Mouse (Mus musculus) cerebellum, adult 2 months (tissue): Measurements from ENCODE around the gene Fkbp1b. TPM values are rescaled to one million over a fixed set of nuclear protein-coding genes. Genes with fewer than 3 reads are reported as not detected.
"Not testable (repeated sequence)": the region's sequence is repeated elsewhere in the genome, so short reads cannot be mapped to it uniquely, and the experiment has no call there.

ENCODE experiments used
- DNase-seq, 2 experiments: peaks; one replicate each; pipeline ENCODE4 v3.0.0; 2021
- H3K27ac ChIP-seq: fragments of 200-500 bp; 2 replicates; pipeline ENCODE4 v1.5.1; 2012; ENCODE audit warnings: low read length, control low read depth, inconsistent platforms; ENCODE audit not compliant: insufficient read depth
- H3K27me3 ChIP-seq: fragments of 200-500 bp; 2 replicates; pipeline ENCODE4 v1.6.1; 2012; ENCODE audit warnings: inconsistent platforms, mild to moderate bottlenecking, low read length, moderate library complexity; ENCODE audit not compliant: control insufficient read depth, insufficient read depth
- H3K4me1 ChIP-seq: fragments of 200-500 bp; 2 replicates; pipeline ENCODE4 v1.6.1; 2011; ENCODE audit warnings: low read length; ENCODE audit not compliant: control insufficient read depth, insufficient read depth
- H3K4me3 ChIP-seq: fragments of 200-500 bp; replicated peaks from 2 replicates; pipeline ENCODE3; 2011; ENCODE audit warnings: mild to moderate bottlenecking, low read depth, low read length, control low read depth; ENCODE audit not compliant: insufficient read depth
- CTCF ChIP-seq: fragments of 200-500 bp; IDR thresholded peaks from 2 replicates; pipeline ENCODE4 v1.5.1; 2011; ENCODE audit warnings: low read depth, mild to moderate bottlenecking, control low read depth, low read length, moderate library complexity, borderline replicate concordance; ENCODE audit not compliant: insufficient read depth
- POLR2A ChIP-seq: fragments of 200-500 bp; IDR thresholded peaks from 2 replicates; pipeline ENCODE4 v1.6.1; 2011; ENCODE audit warnings: low read length, control low read depth, borderline replicate concordance; ENCODE audit not compliant: insufficient read depth
- WGBS: fragments of 180-500 bp; shearing (Covaris S2); methylation state at CpG from one replicate; pipeline ENCODE4 v1.1.7; 2018; 5-methylcytosine and 5-hydroxymethylcytosine counted together
- polyA plus RNA-seq: library from polyadenylated mRNA; depleted of rRNA; stranded (reverse); fragments of >200 nt; gene quantifications from 2 replicates; pipeline ENCODE4 v1.2.3, GENCODE M21; 2012; rRNA removed

Fkbp1b gene
- polyA plus RNA-seq = 56.1 and 66.9 TPM in 2 replicates

GRCm38 (mm10) chr12:4841392-4841887 is at the start of gene Fkbp1b:
TSS of gene Fkbp1b (minus strand) at chr12:4841591.
- WGBS = under 1% methylated on average over 37 of the region's 37 CpGs
- DNase-seq = peak; percentile 71 to 72
- no peak within 1 kb of the TSS for H3K27ac ChIP-seq
- TF ChIP-seq CTCF (no peak), POLR2A (0 out of 2 replicates have a peak, but pooled peaks have one; percentile 5)
- no peaks in the 10 kb centered on the region; the same call in 1 of the 2 replicates for H3K4me1 ChIP-seq
- H3K27me3 ChIP-seq = no peaks in the 10 kb centered on the region
- peak within 1 kb of the TSS; percentile 59 for H3K4me3 ChIP-seq

GRCm38 (mm10) chr12:4889891-4890290 is 48.5 kb upstream of the Fkbp1b start:
- 93% methylated on average over 1 of the region's 1 CpGs for WGBS
- no peak overlapping the region for H3K27ac ChIP-seq
- no peaks in the 10 kb centered on the region for H3K27me3 ChIP-seq
- H3K4me1 ChIP-seq = no peaks in the 10 kb centered on the region
- no peak overlapping the region for H3K4me3 ChIP-seq
- TF ChIP-seq CTCF (no peak), POLR2A (no peak)
- no peak for DNase-seq

DNA sequence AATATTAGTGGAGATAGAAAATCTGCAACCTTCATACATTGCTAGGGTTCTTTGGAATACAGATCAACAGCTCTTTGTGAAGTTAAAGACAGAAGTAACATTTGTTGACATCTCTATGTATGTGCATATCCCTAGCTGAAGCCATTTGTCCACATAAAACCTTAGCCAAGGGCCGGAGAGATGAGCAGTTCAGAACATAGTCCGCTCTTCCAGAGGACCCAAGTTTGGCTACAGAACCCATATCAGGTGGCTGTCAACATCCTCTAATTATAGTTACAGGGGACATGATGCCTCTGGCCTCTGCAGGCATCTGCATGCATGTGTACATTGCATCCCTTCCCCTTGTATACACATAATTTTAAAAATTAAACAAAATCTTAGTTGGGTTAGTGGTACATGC is 47.9 kb upstream of the Fkbp1b start:
- 88% methylated on average over 2 of the region's 2 CpGs for WGBS
- Histone ChIP-seq H3K27ac (no peak overlapping the region), H3K27me3 (no peaks in the 10 kb centered on the region), H3K4me1 (no peaks in the 10 kb centered on the region), H3K4me3 (no peak overlapping the region)
- no peak for DNase-seq
- TF ChIP-seq CTCF (no peak), POLR2A (no peak)

DNA sequence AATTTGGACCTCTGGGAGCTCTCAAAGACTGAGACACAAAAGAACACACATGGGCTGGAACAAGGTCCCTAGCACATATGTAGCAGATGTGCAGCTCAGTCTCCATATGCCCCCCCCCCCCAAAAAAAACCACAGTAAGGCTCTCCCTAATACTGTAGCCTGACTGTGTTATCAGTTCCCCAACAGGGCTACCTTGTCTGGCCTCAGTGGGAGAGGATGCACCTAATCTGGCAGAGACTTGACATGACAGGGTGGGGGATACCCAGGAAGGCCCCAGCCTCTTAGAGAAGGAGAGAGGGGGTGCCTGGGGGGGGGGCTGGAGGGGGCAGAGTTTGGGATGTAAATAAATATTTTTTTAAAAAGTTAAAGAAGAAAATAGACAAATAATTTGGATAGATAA is 47.3 kb upstream of the Fkbp1b start:
- no peak for DNase-seq
- no peaks in the 10 kb centered on the region for H3K27me3 ChIP-seq
- TF ChIP-seq POLR2A (no peak), CTCF (no peak)
- no peaks in the 10 kb centered on the region for H3K4me1 ChIP-seq
- H3K4me3 ChIP-seq = no peak overlapping the region
- no peak overlapping the region for H3K27ac ChIP-seq

DNA sequence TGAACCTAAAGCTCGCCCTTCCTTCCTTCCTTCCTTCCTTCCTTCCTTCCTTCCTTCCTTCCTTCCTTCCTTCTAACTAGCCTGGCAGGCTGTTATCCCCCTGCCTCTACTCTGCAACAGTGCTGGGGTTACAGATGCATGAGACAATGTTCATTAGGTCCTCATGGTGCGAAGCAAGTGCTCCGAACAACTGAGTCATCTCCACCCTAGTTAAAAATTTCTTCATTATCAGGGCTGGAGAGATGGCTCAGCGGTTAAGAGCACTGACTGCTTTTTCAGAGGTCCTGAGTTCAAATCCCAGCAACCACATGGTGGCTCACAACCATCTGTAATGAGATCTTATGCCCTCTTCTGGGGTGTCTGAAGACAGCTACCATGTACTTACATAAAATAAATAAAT is 45.2 kb upstream of the Fkbp1b start:
- 97% methylated on average over 4 of the region's 4 CpGs for WGBS
- H3K27me3 ChIP-seq, DNase-seq, H3K4me1 ChIP-seq, H3K4me3 ChIP-seq, H3K27ac ChIP-seq: not testable (repeated sequence)

GRCm38 (mm10) chr12:4885062-4885461 is 43.7 kb upstream of the Fkbp1b start:
- Histone ChIP-seq H3K4me3 (no peak overlapping the region), H3K27ac (no peak overlapping the region), H3K27me3 (no peaks in the 10 kb centered on the region), H3K4me1 (no peaks in the 10 kb centered on the region)
- WGBS = 24% methylated on average over 1 of the region's 1 CpGs
- TF ChIP-seq CTCF (no peak), POLR2A (no peak)
- DNase-seq = no peak

- Histone ChIP-seq H3K27ac (no peak overlapping the region), H3K4me3 (no peak overlapping the region), H3K27me3 (no peaks in the 10 kb centered on the region), H3K4me1 (no peaks in the 10 kb centered on the region)
- 95% methylated on average over 2 of the region's 2 CpGs for WGBS
- DNase-seq = no peak
- no peak for TF ChIP-seq CTCF
- no peak for TF ChIP-seq POLR2A
Observed at GRCm38 (mm10) chr12:4882086-4882485, 40.7 kb upstream of the Fkbp1b start.

DNA sequence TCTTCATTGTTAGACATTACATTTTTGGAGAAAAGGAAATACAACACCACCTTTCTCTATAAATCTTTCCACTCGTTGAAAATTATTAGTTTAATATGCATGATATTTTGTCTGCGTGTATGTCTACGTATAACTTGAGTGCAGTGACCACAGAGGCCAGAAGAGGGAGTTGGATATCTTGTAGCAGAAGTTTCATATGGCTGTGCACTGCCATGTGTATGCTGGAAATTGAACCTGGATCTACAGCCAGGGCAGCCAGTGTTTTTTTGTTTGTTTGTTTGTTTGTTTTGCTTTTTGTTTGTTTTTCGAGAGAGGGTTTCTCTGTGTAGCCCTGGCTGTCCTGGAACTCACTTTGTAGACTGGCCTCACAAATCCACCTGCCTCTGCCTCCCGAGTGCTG is 37.7 kb upstream of the Fkbp1b start:
- TF ChIP-seq CTCF (no peak), POLR2A (no peak)
- Histone ChIP-seq H3K4me3 (no peak overlapping the region), H3K4me1 (0 out of 2 replicates have a peak, but pooled peaks cover under 1% of the 10 kb centered on the region), H3K27ac (no peak overlapping the region), H3K27me3 (no peaks in the 10 kb centered on the region)
- WGBS = 95% methylated on average over 5 of the region's 5 CpGs
- DNase-seq = no peak
